Mouse (Mus musculus): ENCODE data around the gene Sbf1.

The Sbf1 gene

DNA sequence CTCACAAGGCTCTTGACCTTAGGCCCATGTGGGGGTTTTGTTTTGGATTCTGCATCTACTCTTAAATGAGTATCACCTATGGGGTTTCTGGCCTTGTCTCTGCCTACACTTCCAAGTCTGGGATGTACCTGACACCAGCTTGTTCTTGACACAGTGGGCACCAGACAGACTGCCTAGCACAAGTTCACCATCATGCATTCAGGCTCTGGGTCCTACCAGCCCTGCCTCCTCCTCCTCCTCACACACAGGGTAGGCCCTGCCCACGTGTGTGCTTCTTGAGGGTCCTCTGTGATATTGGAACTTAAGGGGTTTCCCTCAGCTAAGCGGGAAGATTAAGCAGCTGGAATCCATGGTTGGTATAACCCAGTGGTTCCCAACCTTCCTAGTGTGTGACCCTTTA, 31.0 kb downstream of the Sbf1 start:
- no peak for DNase-seq (ENCODE audit: low read depth)

DNA sequence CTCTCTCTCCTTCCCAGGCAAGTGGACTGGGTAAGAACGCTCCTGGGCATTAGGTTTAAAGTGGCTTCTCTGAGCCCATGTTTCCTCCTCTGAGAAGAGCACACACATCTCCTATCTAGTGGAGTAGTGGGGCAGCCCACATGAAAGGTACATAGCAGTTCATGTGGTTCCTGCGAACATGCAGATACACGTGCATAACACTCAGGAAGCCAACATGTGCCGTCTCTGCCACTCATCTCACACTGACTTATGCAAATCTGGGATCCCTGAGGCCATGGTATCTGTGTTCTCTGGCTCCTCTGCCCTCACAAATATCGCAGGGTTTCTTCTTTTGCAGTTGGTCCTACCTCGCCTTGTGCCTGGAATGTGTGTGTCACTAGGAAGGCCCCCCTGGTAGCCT, 32.6 kb downstream of the Sbf1 start:
- DNase-seq (ENCODE audit: low read depth): no peak

DNA sequence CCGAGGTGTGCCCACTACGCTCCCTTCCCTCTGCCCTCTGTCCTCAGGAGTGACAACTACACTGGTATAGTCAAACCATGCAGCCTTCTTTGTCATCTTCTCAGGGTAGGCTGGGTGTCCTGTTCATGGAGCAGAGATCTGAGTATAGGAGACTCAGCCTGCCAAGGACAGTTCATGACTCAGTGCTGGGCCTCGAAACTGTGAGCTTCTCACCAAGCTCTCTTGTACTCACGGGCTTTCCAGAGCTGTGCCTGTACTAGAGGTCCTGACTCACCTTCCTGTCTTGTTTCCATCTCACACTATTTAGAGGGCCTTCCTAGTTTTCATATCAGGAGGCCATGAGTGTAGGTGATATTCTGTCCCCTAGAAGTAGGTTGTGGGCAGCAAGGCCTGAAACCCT, 37.7 kb downstream of the Sbf1 start:
- no peak for DNase-seq (ENCODE audit: low read depth)

DNA sequence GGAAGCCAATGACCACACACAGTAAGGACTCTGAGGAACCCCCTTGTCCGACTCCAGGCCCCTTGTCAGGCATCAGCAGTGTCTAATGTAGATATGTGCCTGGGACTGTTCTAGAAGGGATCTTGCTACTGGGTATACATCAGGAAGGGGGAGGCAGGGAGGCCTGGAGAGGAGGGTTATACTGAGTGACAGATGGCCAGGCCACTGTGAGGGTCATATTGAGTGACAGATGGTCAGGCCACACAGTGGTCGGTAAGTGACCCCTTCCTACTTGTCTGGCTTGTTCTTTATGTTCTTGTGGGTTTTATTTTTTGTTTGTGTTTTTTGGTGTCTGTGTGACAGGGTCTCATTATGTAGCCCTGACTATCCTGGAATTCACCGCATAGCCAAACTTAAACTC, 39.6 kb downstream of the Sbf1 start:
- DNase-seq (ENCODE audit: low read depth): no peak

DNA sequence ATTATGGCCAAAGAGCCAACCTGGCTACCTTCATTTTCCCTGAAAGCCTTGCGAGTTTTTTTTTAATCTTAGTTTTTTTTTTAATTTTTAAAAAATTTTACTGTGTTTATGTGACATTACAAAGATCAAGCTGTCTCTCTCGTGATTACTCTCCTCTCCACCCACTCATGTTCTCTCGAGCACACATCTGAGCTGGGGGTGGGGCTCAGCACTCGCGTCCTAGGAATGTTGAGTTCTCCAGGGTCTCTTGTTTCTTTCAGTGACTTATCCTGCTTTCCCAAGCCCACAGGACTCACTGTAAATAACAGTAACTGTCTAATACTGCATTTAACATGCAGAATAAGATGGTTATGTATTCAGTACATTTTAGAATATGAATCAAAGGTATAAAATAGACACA, 50.6 kb downstream of the Sbf1 start:
- no peak for DNase-seq (ENCODE audit: low read depth)

DNA sequence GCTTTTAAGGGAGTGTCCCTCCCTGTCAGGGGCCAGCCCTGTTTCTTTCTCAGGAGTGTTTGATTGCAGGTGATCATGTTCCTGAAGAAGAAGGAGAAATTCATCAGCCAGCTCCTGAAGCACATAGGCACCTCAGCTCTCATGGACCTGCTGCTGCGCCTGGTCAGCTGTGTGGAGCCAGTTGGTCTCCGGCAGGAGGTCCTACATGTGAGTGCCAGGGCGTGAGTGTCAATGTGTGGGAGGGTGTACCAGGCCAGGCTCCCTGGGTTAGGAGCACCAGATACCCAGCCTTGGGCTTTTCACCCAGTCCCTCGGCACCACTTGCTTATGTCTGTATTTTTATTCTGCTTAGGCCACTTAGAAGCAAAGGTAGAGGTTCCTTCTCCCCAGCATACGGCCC, 56.1 kb downstream of the Sbf1 start:
- DNase-seq (ENCODE audit: low read depth): no peak

DNA sequence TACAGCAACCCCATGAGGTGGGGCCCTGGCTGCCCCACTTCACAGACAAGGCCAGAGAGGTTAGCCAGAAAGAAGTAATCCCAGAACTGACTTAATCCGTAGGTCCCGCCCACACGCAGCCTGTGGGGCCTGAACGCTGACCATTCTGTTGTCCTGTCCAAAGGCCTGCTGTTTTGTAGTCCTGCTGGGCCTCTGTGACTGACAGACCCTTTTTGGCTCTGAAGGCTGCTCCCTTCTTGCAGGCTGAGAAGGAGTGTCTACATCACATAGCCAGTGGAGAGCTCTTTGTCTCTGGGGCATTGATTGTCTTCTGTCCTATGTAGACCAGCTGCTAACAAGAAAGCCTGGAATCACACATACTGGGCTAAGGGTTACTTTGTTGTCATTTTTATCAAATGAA, 59.8 kb downstream of the Sbf1 start:
- DNase-seq (ENCODE audit: low read depth): no peak

DNA sequence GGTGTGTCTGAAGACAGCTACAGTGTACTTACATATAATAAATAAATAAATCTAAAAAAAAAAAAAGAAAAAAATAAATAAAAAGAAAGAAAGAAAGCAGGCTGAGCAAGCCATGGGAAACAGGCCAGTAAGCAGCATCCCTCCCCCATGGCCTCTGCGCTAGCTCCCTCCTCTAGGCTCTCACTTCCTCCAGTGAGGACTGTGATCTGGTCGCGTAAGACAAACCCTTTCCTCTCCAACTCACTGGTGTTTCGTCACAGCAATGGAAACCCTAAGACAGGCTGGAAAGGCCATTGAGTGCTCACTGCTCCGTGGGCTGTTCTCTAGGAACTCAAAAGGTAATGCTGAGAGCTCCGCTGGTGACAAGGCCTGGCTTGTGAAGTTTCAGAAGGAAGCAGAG, 66.0 kb downstream of the Sbf1 start:
- DNase-seq (ENCODE audit: low read depth): no peak

DNA sequence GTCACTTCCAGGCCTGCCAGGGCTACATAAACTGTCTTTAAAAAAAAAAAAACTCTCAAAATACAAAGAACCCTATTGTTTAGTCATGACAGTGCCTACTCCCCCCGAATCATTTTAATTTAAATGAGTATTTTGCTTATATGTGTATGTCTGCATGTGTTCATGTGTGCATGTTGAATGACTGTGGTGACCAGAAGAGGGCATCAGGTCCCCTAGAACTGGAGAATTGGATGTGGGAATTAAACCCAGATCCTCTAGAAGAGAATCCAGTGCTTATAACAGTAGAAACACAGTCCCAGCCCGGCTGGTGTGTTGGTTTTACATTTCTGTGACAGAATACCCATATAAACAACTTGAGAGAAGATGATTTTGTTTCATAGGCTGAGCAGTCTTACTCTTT, 74.1 kb downstream of the Sbf1 start:
- no peak for DNase-seq (ENCODE audit: low read depth)

DNA sequence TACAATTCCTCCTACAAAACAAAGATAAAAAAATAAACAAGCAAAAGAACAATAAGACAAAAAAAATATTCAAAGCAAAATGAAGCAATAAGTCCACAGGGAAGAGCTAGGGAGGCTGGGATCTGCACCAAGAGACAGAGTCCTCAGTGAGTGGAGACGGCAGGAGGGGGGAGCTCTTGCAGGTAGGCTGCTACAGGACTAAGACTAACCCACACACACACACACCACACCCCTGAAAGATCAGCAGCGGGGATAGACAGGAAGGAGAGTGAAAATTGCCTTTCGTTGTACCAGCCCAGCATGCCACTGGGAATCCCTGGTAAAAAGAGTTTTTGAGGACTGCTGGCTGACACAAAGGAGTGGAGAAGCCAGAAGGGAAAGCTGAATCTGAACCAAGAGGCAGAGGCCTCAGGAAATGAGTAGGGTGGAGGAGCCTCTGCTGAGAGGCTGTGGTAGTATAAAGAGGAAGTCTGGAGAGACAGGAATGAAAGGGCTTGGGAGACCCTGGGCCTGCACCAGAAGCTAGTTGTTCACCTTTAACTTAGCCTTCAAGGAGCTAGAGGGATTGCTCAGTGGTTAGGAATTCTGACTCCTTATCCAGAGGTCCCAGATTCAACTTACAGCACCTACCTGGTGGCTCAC, 75.2 kb downstream of the Sbf1 start:
- no peak for DNase-seq (ENCODE audit: low read depth)

All from c-Kit-positive CD71-positive TER-119-negative erythroid progenitor cells, embryonic 14.5 days (primary cell).